Mouse (Mus musculus): ENCODE results near the gene Nfkbiz.

GRCm38 (mm10) chr16:55813916-55814315 lies 24.8 kb downstream of the Nfkbiz start:
- TF ChIP-seq CTCF (IDR thresholded peaks at IDR 0.05; ENCODE audit: low read depth): no peak
- no peak for TF ChIP-seq EP300 (IDR thresholded peaks at IDR 0.05; ENCODE audit: low read depth)

Data from liver, embryonic 14.5 days (tissue).